Mouse (Mus musculus) CD4-positive, CD25-positive, alpha-beta regulatory T cell, adult 2 months (primary cell): ENCODE data around the gene Gm20458.

Experiments
- DNase-seq: peaks from one replicate; pipeline ENCODE4 v3.0.0-alpha.2; 2012; ENCODE audit warnings: low read depth, low spot score

Gm20458 gene

GRCm38 (mm10) chr2:164453047-164453757, 7.6 kb upstream of the Gm20458 start:
- DNase-seq = no peak

GRCm38 (mm10) chr2:164453887-164454500, 6.8 kb upstream of the Gm20458 start:
- DNase-seq = no peak

GRCm38 (mm10) chr2:164454846-164455245, 5.9 kb upstream of the Gm20458 start:
- no peak for DNase-seq

GRCm38 (mm10) chr2:164455421-164456190, 5.2 kb upstream of the Gm20458 start:
- no peak for DNase-seq

- no peak for DNase-seq
Observed at GRCm38 (mm10) chr2:164456413-164456812, 4.4 kb upstream of the Gm20458 start.

GRCm38 (mm10) chr2:164456864-164457300, 3.9 kb upstream of the Gm20458 start, which contains the start of gene Sys1:
Gene Sys1, plus strand, starts transcription at chr2:164456964.
- DNase-seq = peak; percentile 79

GRCm38 (mm10) chr2:164457942-164458341, 2.8 kb upstream of the Gm20458 start:
- peak; percentile 23 for DNase-seq

- no peak for DNase-seq
Observed at GRCm38 (mm10) chr2:164458535-164458934, 2.2 kb upstream of the Gm20458 start.

GRCm38 (mm10) chr2:164465161-164465560, 4.4 kb downstream of the Gm20458 start:
- DNase-seq = no peak

GRCm38 (mm10) chr2:164466787-164467186, 6.0 kb downstream of the Gm20458 start:
- DNase-seq = no peak

- peak; percentile 79 for DNase-seq
Observed at GRCm38 (mm10) chr2:164470254-164470653, 9.5 kb downstream of the Gm20458 start.

- no peak for DNase-seq
Observed at GRCm38 (mm10) chr2:164473624-164474023, 12.9 kb downstream of the Gm20458 start, which contains the start of gene Trp53tg5. Gene Trp53tg5, minus strand, starts transcription at chr2:164473724.

GRCm38 (mm10) chr2:164485681-164486257, 25.0 kb downstream of the Gm20458 start, which contains the start of gene Dbndd2:
Gene Dbndd2, plus strand, starts transcription at chr2:164486106.
- DNase-seq = peak; percentile 16

GRCm38 (mm10) chr2:164486258-164487114, 25.7 kb downstream of the Gm20458 start:
- DNase-seq = peak; percentile 75

- no peak for DNase-seq
Observed at GRCm38 (mm10) chr2:164487115-164487527, 26.4 kb downstream of the Gm20458 start.

GRCm38 (mm10) chr2:164487812-164488211, 27.0 kb downstream of the Gm20458 start:
- no peak for DNase-seq

GRCm38 (mm10) chr2:164494126-164494525, 33.4 kb downstream of the Gm20458 start:
- DNase-seq = no peak

- no peak for DNase-seq
Observed at GRCm38 (mm10) chr2:164496331-164496730, 35.6 kb downstream of the Gm20458 start.

GRCm38 (mm10) chr2:164496847-164497690, 36.3 kb downstream of the Gm20458 start, which contains the start of gene Pigt:
Gene Pigt, plus strand, starts transcription at chr2:164497520.
- peak; percentile 89 for DNase-seq
